Mouse (Mus musculus): ENCODE measurements around the gene Tmem260.
A peak's percentile ranks its signal among the peaks of the same experiment; 100 is the strongest.
"Not testable (repeated sequence)": the region's sequence is repeated elsewhere in the genome, so short reads cannot be mapped to it uniquely, and the experiment has no call there.

The Tmem260 gene

GRCm38 (mm10) chr14:48445984-48446683 is at the start of gene Tmem260:
Gene Tmem260 (plus strand): TSS chr14:48446124.
- peak; percentile 85 for DNase-seq (ENCODE audit: low spot score)

- DNase-seq (ENCODE audit: low spot score): no peak
These were observed 39.8 kb upstream of the Tmem260 start for GRCm38 (mm10) chr14:48406086-48406485.

- DNase-seq (ENCODE audit: low spot score): no peak
These were observed 28.9 kb upstream of the Tmem260 start for GRCm38 (mm10) chr14:48417064-48417463.

- DNase-seq (ENCODE audit: low spot score): no peak
These were observed 27.7 kb upstream of the Tmem260 start for GRCm38 (mm10) chr14:48418264-48418663.

- no peak for DNase-seq (ENCODE audit: low spot score)
These were observed 27.3 kb upstream of the Tmem260 start for GRCm38 (mm10) chr14:48418672-48419071.

GRCm38 (mm10) chr14:48421476-48421875 is 24.4 kb upstream of the Tmem260 start:
- no peak for DNase-seq (ENCODE audit: low spot score)

- no peak for DNase-seq (ENCODE audit: low spot score)
These were observed 23.9 kb upstream of the Tmem260 start for GRCm38 (mm10) chr14:48421996-48422395.

- no peak for DNase-seq (ENCODE audit: low spot score)
These were observed 23.5 kb upstream of the Tmem260 start for GRCm38 (mm10) chr14:48422436-48422835.

- DNase-seq (ENCODE audit: low spot score): no peak
These were observed 23.0 kb upstream of the Tmem260 start for GRCm38 (mm10) chr14:48422901-48423300.

GRCm38 (mm10) chr14:48431978-48432377 is 13.9 kb upstream of the Tmem260 start:
- no peak for DNase-seq (ENCODE audit: low spot score)

- DNase-seq (ENCODE audit: low spot score): no peak
These were observed 2.1 kb upstream of the Tmem260 start for GRCm38 (mm10) chr14:48443796-48444195.

- no peak for DNase-seq (ENCODE audit: low spot score)
These were observed 6.1 kb downstream of the Tmem260 start for GRCm38 (mm10) chr14:48451966-48452407.

GRCm38 (mm10) chr14:48453411-48453810 is 7.5 kb downstream of the Tmem260 start:
- no peak for DNase-seq (ENCODE audit: low spot score)

GRCm38 (mm10) chr14:48456305-48457092 is 10.6 kb downstream of the Tmem260 start:
- no peak for DNase-seq (ENCODE audit: low spot score)

- no peak for DNase-seq (ENCODE audit: low spot score)
These were observed 11.5 kb downstream of the Tmem260 start for GRCm38 (mm10) chr14:48457288-48457938.

- DNase-seq (ENCODE audit: low spot score): no peak
These were observed 13.0 kb downstream of the Tmem260 start for GRCm38 (mm10) chr14:48458901-48459300.

- DNase-seq (ENCODE audit: low spot score): no peak
These were observed 22.4 kb downstream of the Tmem260 start for GRCm38 (mm10) chr14:48468339-48468738.

GRCm38 (mm10) chr14:48470742-48471487 is 25.0 kb downstream of the Tmem260 start:
- no peak for DNase-seq (ENCODE audit: low spot score)

- DNase-seq (ENCODE audit: low spot score): no peak
These were observed 26.3 kb downstream of the Tmem260 start for GRCm38 (mm10) chr14:48472179-48472578.

GRCm38 (mm10) chr14:48475370-48475769 is 29.4 kb downstream of the Tmem260 start:
- no peak for DNase-seq (ENCODE audit: low spot score)

- DNase-seq (ENCODE audit: low spot score): not testable (repeated sequence)
These were observed 29.9 kb downstream of the Tmem260 start for GRCm38 (mm10) chr14:48475834-48476233.

GRCm38 (mm10) chr14:48476278-48476677 is 30.4 kb downstream of the Tmem260 start:
- no peak for DNase-seq (ENCODE audit: low spot score)
